Mouse (Mus musculus) neutrophil, adult 83 days (primary cell): ENCODE data around the gene Ears2. TPM values are rescaled to one million over a fixed set of nuclear protein-coding genes. Genes with fewer than 3 reads are reported as not detected.

ENCODE experiments used
- total RNA-seq, 2 experiments: library from RNA; stranded (reverse); gene quantifications; one replicate each; pipeline ENCODE4 v1.2.4; 2023

Ears2 gene
- total RNA-seq, result 1 to 10 TPM; 1.2 to 1.5 TPM

DNA sequence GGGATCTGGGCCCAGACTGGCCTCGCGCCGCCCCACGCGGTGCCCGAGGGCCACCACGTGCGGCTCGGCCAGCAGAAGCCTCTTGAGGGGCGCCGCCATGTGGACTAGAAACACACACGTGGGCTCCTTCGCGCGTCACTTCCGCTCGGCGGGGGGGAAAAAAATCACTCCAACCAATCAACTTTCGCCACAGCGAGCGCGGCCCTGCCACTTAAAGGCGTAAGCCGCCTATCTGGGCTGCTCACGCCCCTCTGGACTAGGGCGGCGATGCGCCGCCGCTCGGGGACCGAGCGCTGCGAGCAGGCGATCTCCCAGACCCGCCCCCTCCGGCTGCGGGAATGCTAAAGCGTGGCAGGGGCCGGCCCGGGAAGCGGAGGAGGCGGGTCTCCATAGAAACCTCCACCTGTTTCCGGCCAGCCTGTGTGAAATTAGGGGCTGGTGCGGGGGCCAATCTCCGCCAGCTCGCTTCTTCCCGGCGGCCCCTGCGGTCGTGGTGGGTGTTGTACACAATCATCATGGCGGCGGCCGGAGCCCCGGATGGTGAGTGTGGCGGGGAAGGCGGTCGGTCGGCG lies at the start of gene Ears2, which contains the start of gene Ubfd1:
Gene Ears2 (minus strand): TSS at position 319 of the 572 bp plus-strand sequence.
Gene Ubfd1 (plus strand): TSS at position 231 of the 572 bp plus-strand sequence.

GRCm38 (mm10) chr7:122101747-122102244 lies 34.7 kb upstream of the Ears2 start, which contains the start of gene Ndufab1:
Gene Ndufab1 (minus strand): TSS chr7:122101886.

DNA sequence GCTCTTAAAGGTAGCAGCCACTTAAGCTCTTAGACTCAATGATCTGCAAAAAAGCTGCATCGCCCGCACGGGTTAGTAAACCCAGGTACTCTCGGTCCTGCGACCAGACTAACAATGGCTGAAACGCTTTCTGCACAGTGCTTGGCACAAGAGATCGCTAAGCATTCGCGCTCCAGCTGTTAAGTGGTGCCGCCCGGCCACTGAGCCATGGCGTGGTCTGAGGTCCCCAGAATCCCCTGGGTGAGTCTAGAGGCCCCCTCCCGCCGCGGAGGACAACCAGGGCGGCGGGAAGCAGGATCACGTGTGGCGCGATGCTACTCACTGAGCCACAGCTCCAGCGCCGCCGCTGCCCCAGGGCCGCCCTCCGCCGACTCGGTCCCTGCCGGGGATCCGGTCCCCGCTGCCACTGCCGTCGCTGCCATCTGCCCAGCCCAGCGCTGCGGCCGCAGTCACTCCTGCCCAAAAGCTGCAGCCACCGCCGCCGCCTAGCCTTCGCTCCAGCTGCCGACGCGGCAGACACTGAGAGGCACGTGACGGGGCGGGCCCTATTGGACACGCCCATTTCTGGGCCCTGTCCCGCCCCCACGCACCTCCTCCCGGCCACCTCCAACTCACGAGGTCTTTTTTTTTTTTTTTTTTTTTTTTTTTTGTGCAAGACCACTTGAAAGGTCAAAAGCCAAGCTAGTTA lies 46.3 kb downstream of the Ears2 start, which contains the start of gene Gga2:
Gene Gga2 (minus strand): TSS at position 556 of the 688 bp plus-strand sequence.

Other genes starting within 250 kb of the Ears2 start
- gene Scnn1b, start 202.2 kb downstream of the Ears2 start, total RNA-seq, result not detected
- gene Cog7, start 85.6 kb downstream of the Ears2 start, total RNA-seq, result 10 to 100 TPM; 10.7 to 11.5 TPM
- 10 to 100 TPM; 15.6 to 19.8 TPM for gene Gga2, start 46.0 kb downstream of the Ears2 start, total RNA-seq
- gene Ubfd1, start 88 bp downstream of the Ears2 start, total RNA-seq, result 10 to 100 TPM; 11.9 to 14.6 TPM
- gene Ndufab1, start 34.6 kb upstream of the Ears2 start, total RNA-seq, result 10 to 100 TPM; 61.9 to 67.2 TPM
- 1 to 10 TPM; 7.7 to 8.8 TPM for gene Palb2, start 65.7 kb upstream of the Ears2 start, total RNA-seq
- 10 to 100 TPM; 48.5 to 63.0 TPM for gene Dctn5, start 65.8 kb upstream of the Ears2 start, total RNA-seq
- gene Plk1, start 92.2 kb upstream of the Ears2 start, total RNA-seq, result 10 to 100 TPM; 56.4 to 66.6 TPM
- gene Ern2, start 118.9 kb upstream of the Ears2 start, total RNA-seq, result not detected
- not detected for gene Chp2, start 152.2 kb upstream of the Ears2 start, total RNA-seq
- 100 to 1,000 TPM; 197 to 219 TPM for gene Prkcb, start 221.5 kb upstream of the Ears2 start, total RNA-seq